Comparison of ENCODE assay signal across 8 mouse cellular contexts in the genomic region with DNA sequence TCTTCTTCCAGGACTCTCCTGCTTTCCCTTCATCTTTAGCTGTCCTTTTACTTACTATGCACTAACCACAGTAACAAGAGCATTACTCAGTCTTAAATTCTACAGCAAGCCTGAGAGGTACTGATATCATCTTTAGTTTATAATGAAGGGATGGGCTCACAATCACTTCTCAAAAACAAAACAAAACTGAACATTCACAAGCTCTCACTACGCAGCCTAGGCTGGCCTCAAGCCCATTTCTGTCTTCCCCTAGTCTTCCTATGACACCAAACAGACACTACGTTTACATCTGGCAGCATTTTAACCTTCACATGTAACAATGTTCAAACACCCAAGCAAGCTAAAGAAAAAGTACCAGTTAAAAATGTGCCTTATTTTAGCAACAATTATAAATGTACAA. TPM values are rescaled to one million over a fixed set of nuclear protein-coding genes. Genes with fewer than 3 reads are reported as not detected.
DNase-seq lines count a peak whose midpoint lies in the region; ATAC-seq lines count a peak whose summit lies in the region.

No protein-coding gene starts in this region.

- H3K4me2 ChIP-seq in heart, embryonic 16.5 days (ENCODE audit: low read depth, low read length), result peak overlapping the region; percentile 85
- peak overlapping the region; percentile 80 for H3K4me2 ChIP-seq in embryonic facial prominence, embryonic 12.5 days (replicated peaks)
- peak overlapping the region; percentile 84 for H3K4me2 ChIP-seq in limb, embryonic 11.5 days (ENCODE audit: low read depth, severe bottlenecking)
- peak overlapping the region; percentile 91 for H3K4me2 ChIP-seq in midbrain, embryonic 16.5 days (ENCODE audit: low read length)

- no peak for DNase-seq in heart, postnatal 36 days
- no peak for DNase-seq in limb, embryonic 11.5 days (ENCODE audit: low spot score)
- no peak for DNase-seq in urinary bladder, adult 18-20 months (ENCODE audit: low spot score in 2 of 2)
- DNase-seq in adrenal gland, adult 2 months, result no peak
- DNase-seq in adrenal gland, adult 8-10 months, result no peak

- H3K9ac ChIP-seq in heart, embryonic 16.5 days (ENCODE audit: low read length), result peak overlapping the region; percentile 99
- H3K9ac ChIP-seq in embryonic facial prominence, embryonic 12.5 days, result peak overlapping the region; percentile 100
- no peak overlapping the region for H3K9ac ChIP-seq in limb, embryonic 11.5 days (ENCODE audit: low read length)
- H3K9ac ChIP-seq in midbrain, embryonic 16.5 days (ENCODE audit: low read depth, low read length), result peak overlapping the region; percentile 99

- H3K4me1 ChIP-seq in heart, embryonic 16.5 days (ENCODE audit: control insufficient read depth, insufficient read depth, low read length), result peaks cover 24% of the 10 kb centered on the region
- H3K4me1 ChIP-seq in embryonic facial prominence, embryonic 12.5 days, result peaks cover 14% of the 10 kb centered on the region
- peaks cover 6% of the 10 kb centered on the region; the same call in 1 of the 2 replicates for H3K4me1 ChIP-seq in limb, embryonic 11.5 days (ENCODE audit: control insufficient read depth, insufficient read depth, low read length)
- peaks cover 20% of the 10 kb centered on the region for H3K4me1 ChIP-seq in midbrain, embryonic 16.5 days (ENCODE audit: control insufficient read depth, insufficient read depth, low read length)

- H3K4me3 ChIP-seq in heart, embryonic 16.5 days (ENCODE audit: low read length), result peak overlapping the region; percentile 67
- H3K4me3 ChIP-seq in embryonic facial prominence, embryonic 12.5 days, result peak overlapping the region; percentile 99
- peak overlapping the region; percentile 99 for H3K4me3 ChIP-seq in limb, embryonic 11.5 days (ENCODE audit: low read depth, low read length)
- H3K4me3 ChIP-seq in midbrain, embryonic 16.5 days (ENCODE audit: low read depth, low read length), result peak overlapping the region; percentile 99

- H3K9me3 ChIP-seq in heart, embryonic 16.5 days (replicated peaks; ENCODE audit: control insufficient read depth, low read length), result no peaks in the 10 kb centered on the region
- no peaks in the 10 kb centered on the region for H3K9me3 ChIP-seq in embryonic facial prominence, embryonic 12.5 days
- no peaks in the 10 kb centered on the region for H3K9me3 ChIP-seq in limb, embryonic 11.5 days (ENCODE audit: control insufficient read depth, low read length)
- H3K9me3 ChIP-seq in midbrain, embryonic 16.5 days (replicated peaks; ENCODE audit: control insufficient read depth, low read length, poor library complexity, severe bottlenecking), result no peaks in the 10 kb centered on the region

- H3K27me3 ChIP-seq in heart, embryonic 16.5 days (ENCODE audit: control insufficient read depth, insufficient read depth, low read length), result no peaks in the 10 kb centered on the region
- H3K27me3 ChIP-seq in embryonic facial prominence, embryonic 12.5 days, result no peaks in the 10 kb centered on the region
- no peaks in the 10 kb centered on the region for H3K27me3 ChIP-seq in limb, embryonic 11.5 days (ENCODE audit: control insufficient read depth, insufficient read depth, low read length)
- no peaks in the 10 kb centered on the region for H3K27me3 ChIP-seq in midbrain, embryonic 16.5 days (ENCODE audit: control insufficient read depth, insufficient read depth, low read depth, low read length)

- no peak for ATAC-seq in heart, embryonic 16.5 days (replicated peaks; ENCODE audit: extremely low read depth, insufficient read depth, low FRiP score)
- ATAC-seq in embryonic facial prominence, embryonic 12.5 days (ENCODE audit: insufficient number of reproducible peaks, insufficient read depth, low FRiP score, low TSS enrichment), result no peak
- ATAC-seq in limb, embryonic 11.5 days (ENCODE audit: insufficient number of reproducible peaks, low FRiP score, low TSS enrichment, low read depth), result no peak
- no peak for ATAC-seq in midbrain, embryonic 16.5 days

- intact Hi-C loops in heart, postnatal 36 days (cut with DNase I), result loop anchor here (5.0 kb wide), 1 partner anchor 191 kb away; the partner anchor contains the start of gene Mettl13

- no peaks in the 10 kb centered on the region for H3K36me3 ChIP-seq in heart, embryonic 16.5 days (ENCODE audit: control insufficient read depth, insufficient read depth)
- H3K36me3 ChIP-seq in embryonic facial prominence, embryonic 12.5 days, result no peaks in the 10 kb centered on the region
- H3K36me3 ChIP-seq in limb, embryonic 11.5 days (ENCODE audit: control insufficient read depth, insufficient read depth, low read length), result no peaks in the 10 kb centered on the region
- no peaks in the 10 kb centered on the region for H3K36me3 ChIP-seq in midbrain, embryonic 16.5 days (ENCODE audit: control insufficient read depth, insufficient read depth, low read length)

- WGBS in heart, embryonic 16.5 days, result 10% methylated on average over 2 of the region's 2 CpGs
- WGBS in embryonic facial prominence, embryonic 12.5 days, result 37% methylated on average over 2 of the region's 2 CpGs
- 70% methylated on average over 2 of the region's 2 CpGs for WGBS in limb, embryonic 11.5 days
- 38% methylated on average over 2 of the region's 2 CpGs for WGBS in midbrain, embryonic 16.5 days

- H3K27ac ChIP-seq in heart, embryonic 16.5 days (ENCODE audit: low read length), result no peak overlapping the region
- no peak overlapping the region for H3K27ac ChIP-seq in embryonic facial prominence, embryonic 12.5 days
- H3K27ac ChIP-seq in limb, embryonic 11.5 days (replicated peaks; ENCODE audit: low read depth, low read length), result no peak overlapping the region
- H3K27ac ChIP-seq in midbrain, embryonic 16.5 days (ENCODE audit: low read length), result no peak overlapping the region

RNA-seq across cellular contexts. Expression of gene Prrc2c, which starts 1.9 kb away (rescaled TPM):
- polyA plus RNA-seq in heart, embryonic 16.5 days (2015; fragmentation: Nextera tagmentation; extraction: Ambion mirVana), result 74.7 and 81.5 TPM in 2 replicates
- total RNA-seq in heart, postnatal 36 days (2021), result 10 to 100 TPM; 70.8 to 77.9 TPM
- 172 and 179 TPM in 2 replicates for polyA plus RNA-seq in embryonic facial prominence, embryonic 12.5 days (2016; fragmentation: Nextera tagmentation; extraction: Ambion mirVana)
- polyA plus RNA-seq in limb, embryonic 11.5 days (2014; fragmentation: Nextera tagmentation; extraction: Ambion mirVana), result 168 and 186 TPM in 2 replicates
- polyA plus RNA-seq in midbrain, embryonic 16.5 days (2015; fragmentation: Nextera tagmentation; extraction: Ambion mirVana), result 121 and 150 TPM in 2 replicates
- total RNA-seq in adrenal gland, adult 2 months (2021), result 100 to 1,000 TPM in 1 of 2 experiments, 10 to 100 TPM in 1; 92.4 to 229 TPM
- 27.8 and 43.9 TPM in 2 replicates for polyA plus RNA-seq in adrenal gland, adult 2 months (2012; rRNA removed)
- total RNA-seq in adrenal gland, adult 8-10 months (2022), result 100 to 1,000 TPM; 169 to 176 (median 171) TPM
